Mouse (Mus musculus) gonadal fat pad, adult 2 months (tissue): ENCODE data around the gene Rpl3l. TPM values are rescaled to one million over a fixed set of nuclear protein-coding genes. Genes with fewer than 3 reads are reported as not detected.

Experiments
- DNase-seq: peaks from one replicate; pipeline ENCODE4 v3.0.0-alpha.2; 2012; ENCODE audit warnings: low read depth
- polyA plus RNA-seq: library from polyadenylated mRNA; depleted of rRNA; stranded (reverse); fragments of >200 nt; gene quantifications from 2 replicates; pipeline ENCODE4 v1.2.3, GENCODE M21; 2012

Rpl3l gene
- polyA plus RNA-seq, 1 experiment, result 31.1 TPM

- no peak for DNase-seq
Measured at GRCm38 (mm10) chr17:24742307-24742706, 14.7 kb downstream of the Rpl3l start.

GRCm38 (mm10) chr17:24743896-24744295 lies 16.3 kb downstream of the Rpl3l start:
- no peak for DNase-seq

GRCm38 (mm10) chr17:24744381-24744780 lies 16.8 kb downstream of the Rpl3l start:
- DNase-seq, result no peak

- DNase-seq, result no peak
Measured at GRCm38 (mm10) chr17:24745526-24746497, 18.2 kb downstream of the Rpl3l start.

GRCm38 (mm10) chr17:24746986-24747385 lies 19.4 kb downstream of the Rpl3l start:
- no peak for DNase-seq

GRCm38 (mm10) chr17:24751528-24751927 lies 23.9 kb downstream of the Rpl3l start:
- DNase-seq, result no peak

GRCm38 (mm10) chr17:24752415-24753394 lies 25.1 kb downstream of the Rpl3l start, which contains the start of gene Hs3st6:
Gene Hs3st6 (plus strand): TSS chr17:24752988.
- no peak for DNase-seq

GRCm38 (mm10) chr17:24757394-24757793 lies 29.8 kb downstream of the Rpl3l start:
- DNase-seq, result no peak

- no peak for DNase-seq
Measured at GRCm38 (mm10) chr17:24761121-24761520, 33.5 kb downstream of the Rpl3l start.

- no peak for DNase-seq
Measured at GRCm38 (mm10) chr17:24765016-24765905, 37.6 kb downstream of the Rpl3l start.

- no peak for DNase-seq
Measured at GRCm38 (mm10) chr17:24766266-24766875, 38.8 kb downstream of the Rpl3l start.

GRCm38 (mm10) chr17:24769146-24769545 lies 41.5 kb downstream of the Rpl3l start:
- no peak for DNase-seq

- DNase-seq, result no peak
Measured at GRCm38 (mm10) chr17:24773241-24773640, 45.6 kb downstream of the Rpl3l start.

- no peak for DNase-seq
Measured at GRCm38 (mm10) chr17:24775173-24775572, 47.6 kb downstream of the Rpl3l start.

GRCm38 (mm10) chr17:24777073-24777472 lies 49.5 kb downstream of the Rpl3l start:
- no peak for DNase-seq

- no peak for DNase-seq
Measured at GRCm38 (mm10) chr17:24780821-24781220, 53.2 kb downstream of the Rpl3l start.
